Mouse (Mus musculus): Measurements from ENCODE around the gene Bicd2. TPM values are rescaled to one million over a fixed set of nuclear protein-coding genes. Genes with fewer than 3 reads are reported as not detected.
"Not testable (repeated sequence)": the region's sequence is repeated elsewhere in the genome, so short reads cannot be mapped to it uniquely, and the experiment has no call there.

Bicd2 gene
- total RNA-seq, 2 experiments from 2014 or later, result 14.8 to 26.2 TPM

DNA sequence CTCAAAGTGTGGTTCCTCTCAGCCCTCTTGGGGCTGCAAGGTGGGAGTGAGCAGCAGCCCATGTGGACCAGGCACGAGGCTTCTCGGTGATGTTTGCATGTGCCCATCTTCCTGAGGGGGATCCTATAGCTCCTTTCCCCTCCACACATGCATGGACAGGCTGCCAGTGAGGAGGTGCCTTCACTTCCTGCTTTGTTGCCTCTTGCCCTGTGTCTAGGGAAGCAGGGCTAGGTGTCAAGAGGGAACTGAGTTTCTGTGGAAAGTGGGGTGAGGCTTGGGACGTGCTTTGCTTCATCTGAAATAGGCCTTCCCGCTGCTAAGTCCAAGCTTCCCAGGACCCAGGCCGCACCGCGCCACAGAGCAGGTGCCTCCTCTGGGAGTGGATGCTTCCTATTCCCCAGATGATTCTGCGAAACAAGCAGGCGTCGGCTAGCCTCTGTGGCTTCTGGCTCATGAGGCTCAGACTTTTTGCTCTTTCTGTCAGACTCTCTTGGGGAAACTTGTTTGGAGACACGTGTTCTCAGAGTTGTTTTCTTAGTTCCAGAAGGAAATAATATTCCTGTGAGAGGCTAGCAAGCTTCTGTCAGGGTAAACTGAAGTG lies 14.2 kb downstream of the Bicd2 start:
- ATAC-seq (replicated peaks; ENCODE audit: low FRiP score, low TSS enrichment, poor library complexity, severe bottlenecking), result no peak

DNA sequence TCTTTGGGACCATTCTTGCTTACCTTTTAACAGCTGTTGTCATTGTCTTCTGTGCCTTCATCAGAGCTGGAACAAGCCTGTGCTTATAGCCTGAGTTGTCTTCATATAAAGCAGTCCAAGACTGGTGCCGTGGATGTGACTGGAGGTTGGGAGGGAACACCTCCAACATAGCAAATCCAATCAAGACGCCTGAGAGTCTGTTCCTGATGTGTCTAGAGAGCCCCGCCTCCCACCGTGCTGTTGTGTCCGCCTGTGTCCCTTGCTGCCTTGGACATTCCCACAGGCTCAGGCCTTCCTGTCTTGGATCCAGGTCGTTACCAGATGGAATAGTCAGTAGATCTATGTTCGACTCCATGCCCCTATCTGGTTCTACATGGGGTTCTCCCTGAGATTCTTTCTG lies 14.7 kb downstream of the Bicd2 start:
- no peak for ATAC-seq (replicated peaks; ENCODE audit: low FRiP score, low TSS enrichment, poor library complexity, severe bottlenecking)

DNA sequence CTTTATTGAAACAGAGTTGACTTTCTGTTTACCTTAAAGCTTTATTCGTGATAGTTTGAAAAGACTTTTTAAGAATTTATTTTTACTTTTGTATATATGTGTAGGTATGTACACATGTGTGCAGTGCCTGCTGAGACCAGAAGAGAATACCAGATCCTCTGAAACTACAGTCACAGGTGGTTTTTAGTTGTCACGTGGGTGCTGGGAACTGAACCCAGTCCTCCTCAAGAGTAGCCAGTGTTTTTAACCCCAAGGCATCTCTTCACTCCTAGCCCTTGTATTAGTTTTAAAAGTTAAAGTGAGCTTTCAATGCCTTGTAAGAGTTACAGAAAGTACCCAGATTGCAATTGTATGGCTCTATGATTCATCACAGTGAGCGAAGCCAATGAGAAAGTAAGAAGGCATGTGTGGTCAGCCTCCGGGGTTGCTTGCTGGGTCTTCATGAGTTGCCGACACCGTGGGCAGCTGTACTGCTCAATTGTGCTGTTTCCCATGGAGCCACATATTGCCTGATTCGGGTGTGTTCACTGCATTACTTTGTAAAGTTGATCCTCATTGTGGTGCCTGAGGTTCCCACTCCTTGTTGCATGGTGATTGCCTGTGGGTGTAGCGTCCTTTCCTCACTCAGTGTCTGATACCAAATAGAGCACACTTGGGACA lies 16.1 kb downstream of the Bicd2 start:
- no peak for ATAC-seq (replicated peaks; ENCODE audit: low FRiP score, low TSS enrichment, poor library complexity, severe bottlenecking)

DNA sequence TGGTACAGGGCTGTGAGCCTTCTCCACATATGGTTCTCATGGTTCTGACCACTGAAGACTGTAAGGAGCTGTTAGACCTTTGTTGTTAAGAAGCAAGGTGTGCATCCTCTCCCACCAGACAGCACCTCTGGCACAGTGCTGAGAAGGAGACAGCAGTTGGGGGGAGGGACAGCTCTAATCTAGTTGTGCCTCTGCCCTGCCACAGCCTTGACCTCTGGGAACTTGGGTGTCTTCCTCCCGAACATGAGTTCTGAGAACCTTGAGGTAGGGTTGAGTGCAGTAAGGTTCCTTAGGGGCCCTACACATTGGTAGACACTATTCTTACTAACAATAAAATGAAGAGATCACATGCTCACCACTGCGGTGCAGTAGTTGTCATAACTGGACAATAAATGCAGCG lies 16.8 kb downstream of the Bicd2 start:
- ATAC-seq (replicated peaks; ENCODE audit: low FRiP score, low TSS enrichment, poor library complexity, severe bottlenecking), result no peak

DNA sequence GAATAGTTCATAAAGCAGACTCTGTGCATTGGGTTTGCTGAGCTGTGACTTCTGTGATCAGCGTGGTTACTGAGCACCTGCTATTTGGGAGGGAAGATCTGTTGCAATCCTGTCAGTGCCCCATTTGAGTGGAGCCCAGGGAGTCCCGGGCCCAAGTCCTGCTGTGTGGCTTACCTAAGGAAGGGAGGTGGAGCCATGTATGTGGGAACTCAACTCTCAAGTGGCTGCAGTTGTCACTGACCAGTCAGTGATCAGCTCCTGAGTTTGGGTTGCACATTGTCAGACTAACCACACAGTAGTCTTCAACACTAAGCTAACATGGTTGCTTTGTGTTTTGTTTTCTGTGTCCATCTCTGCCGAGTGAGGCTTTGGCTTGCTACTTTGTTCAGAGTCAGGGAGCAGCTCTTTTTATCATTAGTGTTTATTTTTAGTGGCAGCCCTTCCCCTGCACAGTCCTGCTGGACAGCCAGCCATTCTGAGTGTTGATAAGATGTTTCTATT lies 19.6 kb downstream of the Bicd2 start:
- 0 out of 2 replicates have a peak, but pooled peaks have one; percentile 31 for ATAC-seq (replicated peaks; ENCODE audit: low FRiP score, low TSS enrichment, poor library complexity, severe bottlenecking)

DNA sequence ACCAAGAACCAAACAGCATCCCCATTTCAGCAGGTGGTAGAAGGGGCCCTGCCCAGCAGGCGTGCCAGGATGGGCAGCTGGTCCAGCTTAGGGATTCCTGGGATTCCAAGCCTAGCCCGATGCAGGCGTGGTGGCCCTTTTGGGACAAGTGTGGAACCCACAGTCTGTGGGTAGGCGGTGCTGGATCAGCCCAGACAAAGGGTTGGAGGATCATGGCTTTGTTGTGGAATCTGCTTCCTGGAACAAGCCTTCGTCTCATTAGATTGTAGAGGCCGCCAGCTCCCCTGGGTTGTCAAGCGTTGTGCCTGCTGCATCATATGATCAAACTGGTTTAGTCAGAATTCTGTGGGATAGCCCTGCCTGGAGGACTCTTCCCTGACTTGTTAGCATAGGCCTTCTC lies 21.0 kb downstream of the Bicd2 start:
- no peak for ATAC-seq (replicated peaks; ENCODE audit: low FRiP score, low TSS enrichment, poor library complexity, severe bottlenecking)

DNA sequence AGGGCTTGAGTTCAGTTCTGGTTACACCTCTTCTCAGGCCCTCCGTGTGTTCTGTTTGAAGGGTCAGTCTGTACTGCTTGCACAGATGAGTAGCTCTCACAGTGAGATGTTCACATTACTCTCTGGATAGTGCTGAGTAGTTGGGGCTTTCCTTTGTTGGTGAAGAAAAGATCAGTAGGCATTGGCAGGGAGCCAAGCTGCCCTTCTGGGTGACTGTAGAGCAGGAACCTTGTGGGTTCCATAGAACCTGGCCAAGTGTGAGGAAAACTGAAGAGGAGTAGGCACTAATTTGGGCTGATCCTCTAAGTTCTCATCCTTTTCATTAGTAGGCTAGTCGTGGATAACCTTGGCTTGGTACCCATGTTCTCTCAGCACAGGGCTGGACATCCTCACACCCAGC lies 21.4 kb downstream of the Bicd2 start:
- 0 out of 2 replicates have a peak, but pooled peaks have one; percentile 11 for ATAC-seq (replicated peaks; ENCODE audit: low FRiP score, low TSS enrichment, poor library complexity, severe bottlenecking)

DNA sequence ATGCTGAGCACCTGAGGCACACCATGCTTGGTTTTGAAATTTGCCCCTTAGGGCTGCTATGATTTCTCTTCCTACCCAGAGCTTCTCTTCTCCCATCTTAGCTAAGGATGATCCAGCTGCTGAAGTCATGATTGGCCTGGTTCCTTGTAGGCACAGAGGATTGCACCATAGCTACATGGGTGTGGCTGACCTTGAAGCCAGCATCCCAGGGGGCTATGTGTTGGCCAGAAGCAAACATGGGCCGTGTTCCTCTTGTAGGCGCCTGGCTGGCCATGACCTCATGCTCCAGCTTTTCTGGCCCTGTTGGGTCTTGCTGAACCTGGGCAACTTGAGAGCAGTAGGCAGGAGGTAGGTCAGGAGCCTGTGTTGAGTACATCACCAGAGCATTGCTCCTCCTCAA lies 23.3 kb downstream of the Bicd2 start:
- ATAC-seq (replicated peaks; ENCODE audit: low FRiP score, low TSS enrichment, poor library complexity, severe bottlenecking), result no peak

DNA sequence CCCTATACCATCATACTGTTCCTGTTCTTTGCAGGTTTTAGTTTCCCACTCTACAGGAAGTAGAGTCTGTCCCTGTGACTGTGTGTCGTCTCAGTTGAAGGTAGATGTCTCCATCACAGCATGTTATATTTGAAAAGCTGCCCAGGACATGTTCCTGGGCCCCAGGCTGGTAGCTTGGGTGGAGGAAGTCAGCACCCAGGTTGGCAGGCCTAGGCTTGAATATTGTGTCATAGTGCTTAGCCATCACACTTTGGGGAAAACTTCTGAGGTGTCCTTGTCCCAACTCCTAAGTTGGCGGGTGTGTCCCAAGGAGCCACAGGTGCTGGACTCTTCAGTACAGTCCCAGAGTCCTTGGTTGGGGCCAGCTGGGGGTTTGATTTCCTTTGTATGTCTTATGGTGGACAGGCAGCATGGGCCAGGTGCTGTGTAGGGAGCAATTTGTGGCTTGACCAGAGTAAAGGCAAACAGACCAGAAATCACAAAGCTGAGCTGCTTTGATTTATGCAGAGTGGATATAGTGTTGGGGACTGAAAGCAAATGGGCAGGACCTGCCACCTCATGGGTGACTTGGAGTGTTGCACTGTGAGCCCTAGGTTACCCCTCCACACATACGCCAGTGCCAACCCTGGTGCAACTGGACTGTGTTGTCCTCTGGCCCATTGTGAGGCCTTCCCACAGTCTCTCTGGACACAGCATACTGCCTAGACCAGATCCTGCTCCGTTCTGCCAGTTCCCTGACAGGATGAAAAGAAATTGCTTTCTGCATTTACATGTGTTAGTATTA lies 26.5 kb downstream of the Bicd2 start:
- no peak for ATAC-seq (replicated peaks; ENCODE audit: low FRiP score, low TSS enrichment, poor library complexity, severe bottlenecking)

DNA sequence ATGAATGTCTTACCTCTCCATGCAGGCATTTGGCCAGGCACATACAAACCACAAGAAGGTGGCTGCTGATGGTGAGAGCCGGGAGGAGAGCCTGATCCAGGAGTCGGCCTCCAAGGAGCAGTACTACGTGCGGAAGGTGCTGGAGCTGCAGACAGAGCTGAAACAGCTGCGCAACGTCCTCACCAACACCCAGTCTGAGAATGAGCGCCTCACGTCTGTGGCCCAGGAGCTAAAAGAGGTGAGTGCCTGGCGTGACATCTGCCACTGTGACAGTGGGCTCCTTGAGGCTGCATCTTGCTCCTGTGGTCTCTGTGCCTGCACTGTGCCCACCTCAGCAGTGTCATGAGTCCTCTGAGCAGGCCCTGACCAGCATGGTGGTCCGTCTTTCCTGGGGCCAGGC lies 28.0 kb downstream of the Bicd2 start:
- no peak for ATAC-seq (replicated peaks; ENCODE audit: low FRiP score, low TSS enrichment, poor library complexity, severe bottlenecking)

DNA sequence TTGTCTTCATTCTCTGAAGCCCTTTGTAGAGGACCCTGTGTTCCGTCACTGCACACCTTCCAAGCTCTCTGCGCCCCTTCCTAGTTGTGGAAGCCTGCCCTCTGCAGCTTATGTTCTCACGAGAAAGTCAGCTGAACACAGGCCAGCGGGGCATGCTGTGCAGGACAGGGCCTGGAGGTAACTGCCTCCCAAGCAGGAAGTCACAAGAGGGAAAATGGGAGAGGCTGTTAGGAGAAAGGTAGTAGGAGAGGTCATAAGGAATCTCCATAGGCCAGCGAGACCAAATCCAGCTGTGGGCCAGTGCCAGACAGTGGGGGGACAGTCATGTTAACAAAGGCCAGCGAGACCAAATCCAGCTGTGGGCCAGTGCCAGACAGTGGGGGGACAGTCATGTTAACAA lies 28.8 kb downstream of the Bicd2 start:
- ATAC-seq (replicated peaks; ENCODE audit: low FRiP score, low TSS enrichment, poor library complexity, severe bottlenecking), result not testable (repeated sequence)

DNA sequence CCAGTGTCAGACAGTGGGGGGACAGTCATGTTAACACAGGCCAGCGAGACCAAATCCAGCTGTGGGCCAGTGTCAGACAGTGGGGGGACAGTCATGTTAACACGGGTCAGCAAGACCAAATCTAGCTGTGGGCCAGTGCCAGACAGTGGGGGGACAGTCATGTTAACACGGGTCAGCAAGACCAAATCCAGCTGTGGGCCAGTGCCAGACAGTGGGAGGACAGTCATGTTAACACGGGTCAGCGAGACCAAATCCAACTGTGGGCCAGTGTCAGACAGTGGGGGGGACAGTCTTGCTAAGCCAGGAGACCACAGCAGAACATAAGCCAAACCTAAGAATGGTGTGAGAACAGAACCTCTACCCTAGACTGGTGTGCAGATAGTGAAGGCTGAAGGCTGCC lies 29.5 kb downstream of the Bicd2 start:
- not testable (repeated sequence) for ATAC-seq (replicated peaks; ENCODE audit: low FRiP score, low TSS enrichment, poor library complexity, severe bottlenecking)

DNA sequence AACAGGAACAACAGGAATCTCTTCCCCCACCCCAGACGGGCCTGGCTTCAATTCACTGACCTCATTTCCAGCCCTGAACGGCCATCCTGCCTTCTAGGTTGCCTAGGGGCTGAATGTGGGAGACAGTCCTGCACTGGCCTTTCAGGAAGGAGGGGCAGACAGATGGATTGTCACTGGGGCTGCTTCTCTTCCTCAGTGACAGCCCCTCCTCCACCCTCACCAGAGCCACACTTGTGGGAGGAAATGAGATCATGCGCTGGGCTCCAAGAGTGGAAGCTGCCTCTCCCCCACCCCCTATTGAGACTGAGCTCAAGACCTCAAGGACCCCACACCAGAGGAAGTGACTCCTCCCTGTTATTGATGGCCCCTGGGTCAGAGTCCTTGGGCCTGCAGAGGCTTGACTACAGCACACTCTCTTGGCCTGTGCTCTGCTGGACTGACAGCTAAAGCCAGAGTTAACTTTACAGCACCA lies 30.1 kb downstream of the Bicd2 start:
- no peak for ATAC-seq (replicated peaks; ENCODE audit: low FRiP score, low TSS enrichment, poor library complexity, severe bottlenecking)

DNA sequence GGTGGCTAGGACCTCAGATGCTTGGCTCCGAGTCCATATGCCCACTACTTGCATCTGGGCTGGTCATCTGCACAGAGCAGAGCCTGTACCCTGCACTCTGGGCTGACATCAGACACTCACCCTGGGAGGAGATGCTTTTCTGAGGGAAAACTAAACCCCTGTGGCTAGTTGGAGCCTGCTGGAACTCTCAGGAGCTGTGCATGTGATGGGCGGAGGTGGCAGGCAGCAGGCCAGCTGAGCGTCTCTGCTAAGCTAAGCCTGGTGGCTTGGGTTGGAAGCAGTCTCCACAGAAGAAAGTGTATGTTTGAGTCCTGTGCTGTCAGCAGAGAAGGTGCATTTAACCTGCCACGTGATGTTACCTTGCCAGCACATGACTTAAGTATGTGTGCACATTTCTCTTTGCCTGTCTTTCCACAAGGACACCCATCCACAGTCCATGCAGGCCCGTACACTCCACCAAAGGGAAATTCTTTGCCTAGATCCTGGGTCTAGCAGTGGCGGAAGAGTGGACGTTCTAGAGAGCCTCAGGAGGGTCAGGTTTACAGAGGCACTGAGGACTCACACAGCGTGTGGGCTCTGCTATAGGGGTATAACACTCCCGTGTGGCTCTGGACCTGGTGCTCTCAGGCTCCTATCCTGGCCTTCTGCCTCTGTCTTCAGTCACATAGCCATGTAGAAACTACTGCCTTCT lies 31.1 kb downstream of the Bicd2 start:
- ATAC-seq (replicated peaks; ENCODE audit: low FRiP score, low TSS enrichment, poor library complexity, severe bottlenecking), result no peak

DNA sequence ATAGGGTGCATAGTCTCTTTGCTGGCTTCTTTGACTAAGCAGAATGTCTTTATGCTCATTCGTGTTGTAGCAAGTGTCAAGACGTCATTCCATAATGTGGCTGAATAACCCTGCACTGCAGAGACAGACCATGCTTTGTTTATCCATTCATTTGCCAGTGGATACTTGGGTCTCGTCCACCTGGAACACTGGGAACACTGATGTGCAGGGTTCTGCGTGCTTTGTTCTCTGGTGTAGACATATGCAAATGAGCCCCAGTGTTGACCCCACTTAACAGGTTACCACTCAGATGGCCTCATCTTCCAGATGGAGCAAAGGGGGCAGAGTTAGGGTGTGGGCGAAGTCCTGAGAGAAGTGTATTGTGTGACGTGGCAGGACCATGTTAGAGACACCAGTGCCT lies 32.9 kb downstream of the Bicd2 start:
- no peak for ATAC-seq (replicated peaks; ENCODE audit: low FRiP score, low TSS enrichment, poor library complexity, severe bottlenecking)

DNA sequence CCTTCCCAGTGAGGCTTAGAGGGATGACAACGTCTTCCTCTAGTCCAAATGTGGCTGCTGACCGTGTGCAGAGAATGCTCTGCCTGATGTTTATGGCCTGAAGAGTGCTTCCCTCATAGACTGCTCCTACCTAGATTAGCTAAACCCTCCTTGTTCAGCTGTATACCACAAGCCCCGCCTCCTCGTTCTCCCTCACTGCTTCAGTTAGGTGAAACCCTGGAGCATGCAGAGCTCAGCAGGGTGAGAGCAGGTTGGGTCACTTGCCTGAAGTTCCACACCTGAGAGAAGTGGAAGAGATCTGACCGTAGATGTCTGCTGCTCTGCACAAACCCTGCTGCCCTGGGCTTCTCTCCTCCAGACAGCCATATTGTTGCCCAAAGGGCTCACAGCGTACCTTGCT lies 33.3 kb downstream of the Bicd2 start:
- no peak for ATAC-seq (replicated peaks; ENCODE audit: low FRiP score, low TSS enrichment, poor library complexity, severe bottlenecking)

DNA sequence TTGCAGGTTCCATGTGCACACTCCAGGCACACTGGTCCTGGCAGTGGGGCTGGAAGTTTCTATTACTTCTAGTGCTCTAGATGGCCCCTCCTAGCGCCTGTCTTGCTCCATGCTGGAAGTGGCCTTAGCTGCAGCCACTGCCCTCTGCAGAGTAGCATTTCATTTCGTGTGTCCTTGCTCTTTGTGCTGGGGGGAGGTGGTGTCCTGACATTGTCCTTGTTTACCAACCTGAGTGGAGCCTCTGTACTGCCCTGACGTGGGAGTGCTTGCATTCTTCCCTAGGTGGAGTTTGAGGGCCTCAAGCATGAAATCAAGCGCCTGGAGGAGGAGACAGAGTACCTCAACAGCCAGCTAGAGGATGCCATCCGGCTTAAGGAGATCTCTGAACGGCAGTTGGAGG lies 36.2 kb downstream of the Bicd2 start:
- ATAC-seq (replicated peaks; ENCODE audit: low FRiP score, low TSS enrichment, poor library complexity, severe bottlenecking), result no peak

DNA sequence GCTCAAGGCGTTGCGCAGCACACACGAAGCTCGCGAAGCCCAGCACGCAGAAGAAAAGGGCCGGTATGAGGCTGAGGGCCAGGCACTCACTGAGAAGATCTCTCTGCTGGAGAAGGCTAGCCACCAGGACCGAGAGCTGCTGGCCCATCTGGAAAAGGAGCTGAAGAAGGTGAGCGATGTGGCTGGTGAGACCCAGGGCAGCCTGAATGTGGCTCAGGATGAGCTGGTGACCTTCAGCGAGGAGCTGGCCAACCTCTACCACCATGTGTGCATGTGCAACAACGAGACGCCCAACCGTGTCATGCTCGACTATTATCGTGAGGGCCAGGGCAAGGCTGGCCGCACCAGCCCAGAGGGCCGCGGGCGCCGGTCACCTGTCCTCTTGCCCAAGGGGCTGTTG lies 37.9 kb downstream of the Bicd2 start:
- no peak for ATAC-seq (replicated peaks; ENCODE audit: low FRiP score, low TSS enrichment, poor library complexity, severe bottlenecking)

DNA sequence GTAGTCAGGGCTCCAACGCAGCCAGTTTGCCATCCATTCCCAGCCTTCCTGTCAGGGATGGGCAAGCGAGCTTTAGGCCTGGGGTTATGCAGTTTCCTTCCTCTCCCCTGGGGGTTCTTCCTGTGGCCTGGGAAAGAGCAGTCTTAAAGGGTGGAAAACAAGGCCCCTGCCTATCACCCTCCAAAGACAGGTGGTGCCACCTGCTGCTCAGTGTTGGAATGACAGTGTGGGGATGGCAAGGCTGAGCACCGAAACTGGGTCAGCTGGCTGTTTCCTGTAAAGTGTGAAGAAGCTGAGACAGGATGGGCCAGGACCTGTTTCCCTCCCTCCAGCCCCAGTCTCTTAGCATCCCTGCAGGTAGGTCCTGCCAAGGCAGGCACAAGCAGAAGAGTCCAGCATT lies 39.8 kb downstream of the Bicd2 start:
- peak; percentile 74 for ATAC-seq (replicated peaks; ENCODE audit: low FRiP score, low TSS enrichment, poor library complexity, severe bottlenecking)

DNA sequence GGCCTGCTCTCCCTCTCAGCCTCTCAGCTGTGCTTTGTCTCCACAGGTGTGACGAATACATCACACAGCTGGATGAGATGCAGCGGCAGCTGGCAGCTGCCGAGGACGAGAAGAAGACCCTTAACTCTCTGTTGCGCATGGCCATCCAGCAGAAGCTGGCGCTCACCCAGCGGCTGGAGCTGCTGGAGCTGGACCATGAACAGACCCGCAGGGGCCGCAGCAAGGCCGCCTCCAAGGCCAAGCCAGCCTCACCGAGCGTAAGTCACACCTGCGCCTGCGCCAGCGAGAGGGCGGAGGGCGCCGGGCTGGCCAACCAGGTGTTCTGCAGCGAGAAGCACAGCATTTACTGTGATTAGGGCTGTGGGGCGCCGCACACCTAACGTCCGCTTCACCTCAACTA lies 41.6 kb downstream of the Bicd2 start:
- ATAC-seq (replicated peaks; ENCODE audit: low FRiP score, low TSS enrichment, poor library complexity, severe bottlenecking), result no peak

Measured in megakaryocyte-erythroid progenitor cell, adult 5-6 weeks (primary cell).